8 mouse cellular contexts compared by ENCODE assay signal in the genomic region with DNA sequence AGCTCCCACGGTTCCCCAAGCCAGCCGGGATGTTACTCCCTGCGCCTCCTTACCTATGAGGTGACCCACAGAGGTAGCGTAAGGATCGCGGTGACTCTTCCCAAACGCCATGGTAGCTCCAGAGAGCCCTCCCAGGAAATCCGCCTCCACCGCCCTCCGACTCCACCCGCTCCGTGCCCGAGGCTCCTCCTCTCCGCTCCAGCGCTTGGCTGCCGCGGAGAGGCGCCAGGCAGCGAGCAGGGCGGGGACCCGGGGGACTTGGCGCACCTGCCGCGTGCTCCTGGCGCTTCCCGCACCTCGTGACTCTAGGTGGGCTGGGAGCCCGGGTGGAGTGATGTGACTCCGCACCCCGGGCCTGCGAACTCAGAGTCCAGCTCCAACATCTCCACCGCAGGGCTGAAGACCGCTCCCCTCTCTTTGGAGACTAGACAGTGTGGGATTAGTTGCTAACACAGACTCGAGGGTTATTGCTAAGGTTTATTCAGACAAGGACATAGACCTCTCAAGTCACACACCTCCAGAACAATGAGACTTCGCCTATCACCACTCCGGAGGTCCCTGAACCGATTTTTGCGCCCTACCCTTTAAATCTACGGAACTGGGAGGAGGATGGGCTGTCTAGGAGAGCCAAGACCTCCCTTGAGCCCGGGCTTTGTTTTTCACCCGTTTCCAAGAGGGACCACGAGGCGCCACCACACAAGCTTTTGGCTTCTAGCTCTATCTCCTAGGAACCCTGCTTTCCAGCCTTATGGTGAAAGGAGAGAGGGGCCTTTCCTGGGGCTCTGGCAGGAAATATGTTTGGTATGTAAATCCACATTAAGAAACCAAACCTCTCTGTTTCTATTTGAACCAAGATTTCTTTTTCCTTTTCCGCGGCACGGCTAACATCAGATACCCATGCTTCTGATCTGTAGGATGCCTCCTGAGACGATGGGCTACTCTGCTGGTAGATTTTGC. TPM values are rescaled to one million over a fixed set of nuclear protein-coding genes. Genes with fewer than 3 reads are reported as not detected.
DNase-seq lines count a peak whose midpoint lies in the region; ATAC-seq lines count a peak whose summit lies in the region.

Gene Tom1l1 (minus strand): TSS at position 907 of the 957 bp plus-strand sequence.

- no peak within 1 kb of the TSS; the same call in 1 of the 2 replicates for H3K27ac ChIP-seq in embryonic facial prominence, embryonic 11.5 days (replicated peaks; ENCODE audit: low read depth, low read length)

- intact Hi-C loops in left cerebral cortex, postnatal 25 days (cut with DNase I) = no loop called here

- no peaks in the 10 kb centered on the region for H3K36me3 ChIP-seq in embryonic facial prominence, embryonic 11.5 days (replicated peaks; ENCODE audit: control insufficient read depth, insufficient read depth, low read depth, low read length)

- 7% methylated on average over 45 of the region's 47 CpGs for WGBS in embryonic facial prominence, embryonic 11.5 days

- ATAC-seq in embryonic facial prominence, embryonic 11.5 days (replicated peaks; ENCODE audit: insufficient number of reproducible peaks, low FRiP score, low TSS enrichment, low read depth) = peak; percentile 83
- ATAC-seq in granulocyte monocyte progenitor cell, adult 5-6 weeks (replicated peaks; ENCODE audit: poor library complexity, severe bottlenecking) = peak; percentile 84
- peak; percentile 91 for ATAC-seq in megakaryocyte progenitor cell, adult 5-6 weeks (replicated peaks; ENCODE audit: poor library complexity)
- ATAC-seq in monocyte, adult 5-6 weeks (replicated peaks; ENCODE audit: insufficient number of reproducible peaks, low FRiP score, low TSS enrichment, poor library complexity, severe bottlenecking) = no peak

- no peaks in the 10 kb centered on the region for H3K9me3 ChIP-seq in embryonic facial prominence, embryonic 11.5 days (replicated peaks; ENCODE audit: control insufficient read depth, low read length)

- DNase-seq in adrenal gland, postnatal 4 days (ENCODE audit: low spot score in 2 of 2) = peak; percentile 39 to 57
- peak; percentile 76 for DNase-seq in embryonic facial prominence, embryonic 11.5 days (ENCODE audit: low spot score)
- DNase-seq in kidney, adult 11 months = peak; percentile 81
- peak; percentile 80 to 86 for DNase-seq in left cerebral cortex, postnatal 25 days (ENCODE audit: low spot score in 2 of 2)
- peak; percentile 68 for DNase-seq in skeletal muscle tissue, adult 2 months (ENCODE audit: low read depth, low spot score)

- H3K9ac ChIP-seq in embryonic facial prominence, embryonic 11.5 days (replicated peaks; ENCODE audit: low read length) = peak within 1 kb of the TSS; percentile 59

- peak within 1 kb of the TSS; percentile 50 for H3K4me3 ChIP-seq in embryonic facial prominence, embryonic 11.5 days (ENCODE audit: low read depth, low read length)

- peak within 1 kb of the TSS; percentile 65 for H3K4me2 ChIP-seq in embryonic facial prominence, embryonic 11.5 days (ENCODE audit: low read depth, low read length)

- H3K4me1 ChIP-seq in embryonic facial prominence, embryonic 11.5 days (ENCODE audit: control insufficient read depth, insufficient read depth, low read length) = 0 out of 2 replicates have a peak, but pooled peaks cover 3% of the 10 kb centered on the region

- H3K27me3 ChIP-seq in embryonic facial prominence, embryonic 11.5 days (ENCODE audit: control insufficient read depth, insufficient read depth, low read length) = peaks cover 4% of the 10 kb centered on the region; the same call in 1 of the 2 replicates

RNA-seq across cellular contexts. Expression of gene Tom1l1, which starts in this region (rescaled TPM):
- total RNA-seq in adrenal gland, postnatal 4 days (2021) = 10 to 100 TPM; 31.2 to 35.5 TPM
- polyA plus RNA-seq in embryonic facial prominence, embryonic 11.5 days (2014; fragmentation: Nextera tagmentation; extraction: Ambion mirVana) = 20.6 and 22.1 TPM in 2 replicates
- 2.4 and 4.2 TPM in 2 replicates for total RNA-seq in granulocyte monocyte progenitor cell, adult 5-6 weeks (2014; fragmentation: Nextera tagmentation)
- 7.2 and 16.2 TPM in 2 replicates for total RNA-seq in granulocyte monocyte progenitor cell, adult 5-6 weeks (2017)
- 10 to 100 TPM; 24.9 to 30.6 TPM for total RNA-seq in left cerebral cortex, postnatal 25 days (2021)
- 7.9 and 10.2 TPM in 2 replicates for total RNA-seq in megakaryocyte progenitor cell, adult 5-6 weeks (2015)
- 9.8 and 15.6 TPM in 2 replicates for total RNA-seq in megakaryocyte progenitor cell, adult 5-6 weeks (2017)
- 0.48 to 0.78 TPM (median 0.75 TPM) in 3 replicates for total RNA-seq in monocyte, adult 5-6 weeks (2017)
